Mouse (Mus musculus): Measurements from ENCODE around the gene Ltbp1. TPM values are rescaled to one million over a fixed set of nuclear protein-coding genes. Genes with fewer than 3 reads are reported as not detected.
A peak's percentile ranks its signal among the peaks of the same experiment; 100 is the strongest.

Gene Ltbp1
- polyA plus RNA-seq, 1 experiment from 2014 or later = 40.2 TPM

GRCm38 (mm10) chr17:75228321-75228720 is 223.0 kb downstream of the Ltbp1 start:
- no peak for ATAC-seq (ENCODE audit: low FRiP score, low TSS enrichment)
- Histone ChIP-seq H3K27me3 (ENCODE audit: insufficient read depth, low read length) (no peaks in the 10 kb centered on the region), H3K9me3 (ENCODE audit: low read length) (no peaks in the 10 kb centered on the region), H3K4me3 (ENCODE audit: low read length) (no peak overlapping the region), H3K36me3 (ENCODE audit: insufficient read depth, low read length) (peaks cover 10% of the 10 kb centered on the region; the same call in 1 of the 2 replicates), H3K9ac (replicated peaks; ENCODE audit: low read length) (no peak overlapping the region), H3K4me1 (ENCODE audit: insufficient read depth, low read length) (no peaks in the 10 kb centered on the region), H3K4me2 (replicated peaks; ENCODE audit: low read depth, low read length) (no peak overlapping the region), H3K27ac (ENCODE audit: low read length) (no peak overlapping the region)
- WGBS = 63% methylated on average over 3 of the region's 3 CpGs

DNA sequence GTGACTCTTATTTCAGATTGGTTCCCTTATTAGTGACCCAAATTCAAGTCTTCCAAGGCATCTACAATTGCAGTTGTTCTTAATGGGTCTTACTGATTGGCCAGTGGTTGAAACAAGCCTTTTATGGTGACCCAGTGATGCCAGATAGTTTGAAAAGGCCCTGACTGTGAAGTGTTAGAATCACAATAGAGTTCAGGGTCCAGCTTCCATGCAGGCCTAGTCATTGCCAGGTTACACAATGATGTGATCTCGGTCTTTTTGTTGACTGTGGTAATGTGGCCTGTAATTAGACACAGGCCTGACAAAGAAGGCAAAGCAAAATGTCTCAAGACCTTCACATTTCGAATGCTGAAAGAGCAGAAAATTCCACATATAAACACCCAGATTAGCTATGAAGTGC is 227.8 kb downstream of the Ltbp1 start:
- peaks cover 9% of the 10 kb centered on the region; the same call in 1 of the 2 replicates for H3K4me1 ChIP-seq (ENCODE audit: insufficient read depth, low read length)
- 0 out of 2 replicates have a peak, but pooled peaks cover 4% of the 10 kb centered on the region for H3K36me3 ChIP-seq (ENCODE audit: insufficient read depth, low read length)
- H3K9me3 ChIP-seq (ENCODE audit: low read length) = no peaks in the 10 kb centered on the region
- 58% methylated on average over 2 of the region's 2 CpGs for WGBS
- no peak overlapping the region for H3K4me3 ChIP-seq (ENCODE audit: low read length)
- no peak overlapping the region for H3K4me2 ChIP-seq (replicated peaks; ENCODE audit: low read depth, low read length)
- H3K27me3 ChIP-seq (ENCODE audit: insufficient read depth, low read length) = no peaks in the 10 kb centered on the region
- H3K9ac ChIP-seq (replicated peaks; ENCODE audit: low read length) = no peak overlapping the region
- no peak for ATAC-seq (ENCODE audit: low FRiP score, low TSS enrichment)
- H3K27ac ChIP-seq (ENCODE audit: low read length) = no peak overlapping the region

GRCm38 (mm10) chr17:75233923-75234322 is 228.6 kb downstream of the Ltbp1 start:
- Histone ChIP-seq H3K27me3 (ENCODE audit: insufficient read depth, low read length) (no peaks in the 10 kb centered on the region), H3K36me3 (ENCODE audit: insufficient read depth, low read length) (0 out of 2 replicates have a peak, but pooled peaks cover 4% of the 10 kb centered on the region), H3K4me2 (replicated peaks; ENCODE audit: low read depth, low read length) (no peak overlapping the region), H3K27ac (ENCODE audit: low read length) (no peak overlapping the region), H3K9ac (replicated peaks; ENCODE audit: low read length) (no peak overlapping the region), H3K9me3 (ENCODE audit: low read length) (no peaks in the 10 kb centered on the region), H3K4me1 (ENCODE audit: insufficient read depth, low read length) (peaks cover 9% of the 10 kb centered on the region; the same call in 1 of the 2 replicates), H3K4me3 (ENCODE audit: low read length) (no peak overlapping the region)
- WGBS = 92% methylated on average over 4 of the region's 4 CpGs
- ATAC-seq (ENCODE audit: low FRiP score, low TSS enrichment) = no peak

- Histone ChIP-seq H3K4me1 (ENCODE audit: insufficient read depth, low read length) (peaks cover 9% of the 10 kb centered on the region; the same call in 1 of the 2 replicates), H3K36me3 (ENCODE audit: insufficient read depth, low read length) (0 out of 2 replicates have a peak, but pooled peaks cover 4% of the 10 kb centered on the region), H3K4me3 (ENCODE audit: low read length) (no peak overlapping the region), H3K9me3 (ENCODE audit: low read length) (no peaks in the 10 kb centered on the region), H3K27ac (ENCODE audit: low read length) (peak overlapping the region; percentile 56), H3K4me2 (replicated peaks; ENCODE audit: low read depth, low read length) (no peak overlapping the region), H3K27me3 (ENCODE audit: insufficient read depth, low read length) (no peaks in the 10 kb centered on the region), H3K9ac (replicated peaks; ENCODE audit: low read length) (no peak overlapping the region)
- ATAC-seq (ENCODE audit: low FRiP score, low TSS enrichment) = no peak
- 80% methylated on average over 3 of the region's 3 CpGs for WGBS
These were observed 230.4 kb downstream of the Ltbp1 start for GRCm38 (mm10) chr17:75235781-75236180.

DNA sequence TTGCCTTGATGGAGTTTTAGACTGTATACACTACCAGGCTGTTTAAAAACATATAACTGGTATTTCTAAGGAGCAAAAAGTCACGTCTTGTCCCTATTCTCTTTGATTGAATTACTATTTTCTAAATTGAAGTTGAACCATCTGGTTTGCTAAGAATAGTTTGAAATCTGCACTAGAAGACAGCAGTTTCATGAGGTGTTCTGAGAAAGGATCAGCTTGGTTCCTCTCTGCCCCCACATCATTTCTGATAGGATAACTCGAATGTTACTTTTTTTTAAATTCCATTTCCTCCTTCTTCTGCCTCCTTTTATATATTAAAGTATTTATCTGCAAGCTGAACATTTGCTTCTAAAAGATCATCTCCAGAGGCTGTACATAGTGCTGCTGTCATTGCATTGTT is 231.2 kb downstream of the Ltbp1 start:
- Histone ChIP-seq H3K4me1 (ENCODE audit: insufficient read depth, low read length) (peaks cover 9% of the 10 kb centered on the region; the same call in 1 of the 2 replicates), H3K27ac (ENCODE audit: low read length) (no peak overlapping the region), H3K4me2 (replicated peaks; ENCODE audit: low read depth, low read length) (no peak overlapping the region), H3K9me3 (ENCODE audit: low read length) (no peaks in the 10 kb centered on the region), H3K9ac (replicated peaks; ENCODE audit: low read length) (no peak overlapping the region), H3K36me3 (ENCODE audit: insufficient read depth, low read length) (0 out of 2 replicates have a peak, but pooled peaks cover 4% of the 10 kb centered on the region), H3K27me3 (ENCODE audit: insufficient read depth, low read length) (no peaks in the 10 kb centered on the region), H3K4me3 (ENCODE audit: low read length) (no peak overlapping the region)
- ATAC-seq (ENCODE audit: low FRiP score, low TSS enrichment) = no peak
- 76% methylated on average over 2 of the region's 2 CpGs for WGBS

DNA sequence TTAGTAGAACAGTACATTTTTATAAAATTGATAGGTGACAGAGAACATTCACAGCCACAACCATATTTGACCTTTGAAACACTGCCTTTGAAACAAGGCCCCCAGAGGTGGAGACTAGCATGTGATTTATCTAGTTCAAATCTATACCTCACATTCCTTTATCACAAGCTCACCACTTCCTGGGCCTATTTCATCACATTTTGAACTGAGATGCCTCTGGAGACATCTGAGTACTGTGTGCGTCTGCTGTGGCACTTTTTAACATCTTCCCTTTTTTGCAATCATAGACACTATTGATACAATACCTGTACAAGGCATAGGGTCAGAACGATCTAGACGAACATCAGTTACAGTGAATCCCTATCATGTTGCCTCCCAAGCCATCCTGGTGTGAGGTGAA is 232.1 kb downstream of the Ltbp1 start:
- 0 out of 2 replicates have a peak, but pooled peaks cover 4% of the 10 kb centered on the region for H3K36me3 ChIP-seq (ENCODE audit: insufficient read depth, low read length)
- peaks cover 9% of the 10 kb centered on the region; the same call in 1 of the 2 replicates for H3K4me1 ChIP-seq (ENCODE audit: insufficient read depth, low read length)
- no peak overlapping the region for H3K27ac ChIP-seq (ENCODE audit: low read length)
- no peak overlapping the region for H3K4me3 ChIP-seq (ENCODE audit: low read length)
- 92% methylated on average over 3 of the region's 3 CpGs for WGBS
- H3K4me2 ChIP-seq (replicated peaks; ENCODE audit: low read depth, low read length) = no peak overlapping the region
- ATAC-seq (ENCODE audit: low FRiP score, low TSS enrichment) = no peak
- H3K9ac ChIP-seq (replicated peaks; ENCODE audit: low read length) = no peak overlapping the region
- no peaks in the 10 kb centered on the region for H3K9me3 ChIP-seq (ENCODE audit: low read length)
- no peaks in the 10 kb centered on the region for H3K27me3 ChIP-seq (ENCODE audit: insufficient read depth, low read length)

DNA sequence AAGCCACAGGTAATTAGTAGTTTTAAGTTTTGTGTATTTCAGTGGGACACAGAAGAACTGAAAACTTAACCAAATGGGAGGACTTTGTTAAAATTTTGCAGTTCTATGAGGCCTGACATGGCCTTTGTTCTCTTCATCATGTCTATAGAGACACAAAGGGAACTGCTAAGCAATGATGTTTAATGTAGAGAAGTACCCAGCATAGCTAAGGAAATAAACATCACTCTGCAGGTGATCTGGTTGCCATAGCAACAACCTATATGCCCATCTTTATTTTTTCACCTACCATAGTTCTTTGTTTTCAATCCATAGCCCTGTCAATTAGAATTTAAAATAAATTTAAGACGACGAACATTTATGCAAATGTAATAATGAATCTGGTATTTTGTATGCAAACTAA is 233.3 kb downstream of the Ltbp1 start:
- H3K4me1 ChIP-seq (ENCODE audit: insufficient read depth, low read length) = peaks cover 9% of the 10 kb centered on the region; the same call in 1 of the 2 replicates
- H3K9ac ChIP-seq (replicated peaks; ENCODE audit: low read length) = no peak overlapping the region
- H3K4me3 ChIP-seq (ENCODE audit: low read length) = no peak overlapping the region
- no peak overlapping the region for H3K4me2 ChIP-seq (replicated peaks; ENCODE audit: low read depth, low read length)
- H3K27ac ChIP-seq (ENCODE audit: low read length) = no peak overlapping the region
- peaks cover 6% of the 10 kb centered on the region; the same call in 1 of the 2 replicates for H3K36me3 ChIP-seq (ENCODE audit: insufficient read depth, low read length)
- H3K9me3 ChIP-seq (ENCODE audit: low read length) = no peaks in the 10 kb centered on the region
- no peak for ATAC-seq (ENCODE audit: low FRiP score, low TSS enrichment)
- 91% methylated on average over 2 of the region's 2 CpGs for WGBS
- no peaks in the 10 kb centered on the region for H3K27me3 ChIP-seq (ENCODE audit: insufficient read depth, low read length)

DNA sequence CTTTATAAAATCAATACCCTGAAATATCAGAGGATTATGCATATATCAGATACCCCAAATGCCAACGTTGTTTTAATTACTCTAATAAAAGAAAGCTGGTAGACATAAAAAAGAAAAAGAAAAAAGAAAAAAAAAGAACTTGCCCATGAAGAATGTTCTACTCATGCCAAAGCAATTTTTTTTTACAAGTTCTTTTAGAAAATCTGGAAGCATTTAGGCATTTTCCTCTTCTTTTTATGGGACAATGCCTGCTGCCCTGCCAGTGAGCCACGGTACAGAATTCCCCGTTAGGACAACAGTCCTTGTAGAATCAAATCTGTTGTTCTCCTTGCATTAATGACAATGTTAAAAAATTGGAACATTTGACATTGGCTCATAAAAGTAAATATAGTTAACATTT is 234.2 kb downstream of the Ltbp1 start:
- no peak overlapping the region for H3K27ac ChIP-seq (ENCODE audit: low read length)
- no peak overlapping the region for H3K4me3 ChIP-seq (ENCODE audit: low read length)
- no peak overlapping the region for H3K4me2 ChIP-seq (replicated peaks; ENCODE audit: low read depth, low read length)
- no peak for ATAC-seq (ENCODE audit: low FRiP score, low TSS enrichment)
- H3K9ac ChIP-seq (replicated peaks; ENCODE audit: low read length) = no peak overlapping the region
- H3K9me3 ChIP-seq (ENCODE audit: low read length) = no peaks in the 10 kb centered on the region
- no peaks in the 10 kb centered on the region for H3K27me3 ChIP-seq (ENCODE audit: insufficient read depth, low read length)
- H3K4me1 ChIP-seq (ENCODE audit: insufficient read depth, low read length) = peaks cover 9% of the 10 kb centered on the region; the same call in 1 of the 2 replicates
- 85% methylated on average over 3 of the region's 3 CpGs for WGBS
- peaks cover 6% of the 10 kb centered on the region; the same call in 1 of the 2 replicates for H3K36me3 ChIP-seq (ENCODE audit: insufficient read depth, low read length)

DNA sequence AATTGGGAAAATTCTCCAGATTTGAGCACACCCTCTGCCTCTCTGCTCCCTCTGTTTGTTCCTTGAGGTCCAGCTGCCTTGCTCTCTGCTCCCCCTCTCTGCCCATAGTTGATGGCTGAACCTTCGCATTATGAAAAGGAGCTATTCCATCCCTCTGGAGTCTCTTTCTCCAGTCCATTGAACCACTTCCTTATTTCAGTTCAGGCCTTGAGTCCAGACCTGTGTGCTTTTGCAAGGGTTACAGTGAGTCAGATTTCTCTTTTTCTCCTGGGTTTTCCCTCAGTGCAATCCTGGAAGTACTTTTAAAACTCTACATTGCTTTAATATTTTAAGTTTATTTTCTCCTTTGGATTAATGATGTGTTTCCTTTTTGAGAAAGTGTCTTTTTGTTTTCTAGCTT is 236.7 kb downstream of the Ltbp1 start:
- Histone ChIP-seq H3K4me1 (ENCODE audit: insufficient read depth, low read length) (no peaks in the 10 kb centered on the region), H3K4me2 (replicated peaks; ENCODE audit: low read depth, low read length) (no peak overlapping the region), H3K9me3 (ENCODE audit: low read length) (no peaks in the 10 kb centered on the region), H3K27ac (ENCODE audit: low read length) (no peak overlapping the region), H3K36me3 (ENCODE audit: insufficient read depth, low read length) (peaks cover 2% of the 10 kb centered on the region; the same call in 1 of the 2 replicates), H3K9ac (replicated peaks; ENCODE audit: low read length) (no peak overlapping the region), H3K4me3 (ENCODE audit: low read length) (no peak overlapping the region), H3K27me3 (ENCODE audit: insufficient read depth, low read length) (no peaks in the 10 kb centered on the region)
- ATAC-seq (ENCODE audit: low FRiP score, low TSS enrichment) = no peak
- 94% methylated on average over 1 of the region's 1 CpGs for WGBS

DNA sequence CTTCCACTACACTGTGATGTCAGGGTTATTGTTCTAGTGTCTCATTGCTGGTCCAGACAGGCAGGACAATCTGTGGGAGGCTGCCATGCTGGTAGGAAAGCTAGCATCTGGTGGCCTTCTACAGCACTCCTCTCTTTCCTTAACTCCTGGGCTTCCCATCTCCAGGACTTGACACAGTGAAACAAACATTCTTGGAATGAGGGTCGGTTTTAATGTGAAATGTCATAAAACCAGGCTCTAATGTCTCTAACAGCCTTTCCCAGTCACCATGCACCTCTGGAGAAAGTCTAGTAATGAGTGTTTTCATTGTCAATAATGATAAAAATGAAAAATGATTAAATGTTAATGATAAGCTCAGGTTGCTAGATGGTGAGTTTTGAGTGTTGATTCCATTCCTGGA is 237.9 kb downstream of the Ltbp1 start:
- no peak overlapping the region for H3K9ac ChIP-seq (replicated peaks; ENCODE audit: low read length)
- ATAC-seq (ENCODE audit: low FRiP score, low TSS enrichment) = no peak
- H3K27ac ChIP-seq (ENCODE audit: low read length) = no peak overlapping the region
- H3K4me1 ChIP-seq (ENCODE audit: insufficient read depth, low read length) = peaks cover under 1% of the 10 kb centered on the region; the same call in 1 of the 2 replicates
- 62% methylated on average over 1 of the region's 1 CpGs for WGBS
- H3K4me3 ChIP-seq (ENCODE audit: low read length) = no peak overlapping the region
- no peak overlapping the region for H3K4me2 ChIP-seq (replicated peaks; ENCODE audit: low read depth, low read length)
- peaks cover 2% of the 10 kb centered on the region; the same call in 1 of the 2 replicates for H3K36me3 ChIP-seq (ENCODE audit: insufficient read depth, low read length)
- H3K27me3 ChIP-seq (ENCODE audit: insufficient read depth, low read length) = no peaks in the 10 kb centered on the region
- H3K9me3 ChIP-seq (ENCODE audit: low read length) = no peaks in the 10 kb centered on the region

All from kidney, embryonic 16.5 days (tissue).